ENCODE assay signal across 24 mouse cellular contexts in genomic region chr12:71519520-71519919, GRCm38 (mm10).
DNase-seq lines count a peak whose midpoint lies in the region; ATAC-seq and TF ChIP-seq lines count a peak whose summit lies in the region.
"Had no signal": no experiment of that assay in that cellular context is flagged by ENCODE, and none has a peak within 500 bp of the region (broad histone marks: within the 10 kb centered on the region; RNA-seq: fewer than 3 reads in every experiment).

No protein-coding gene starts in this region.

- DNase-seq in heart, embryonic 10.5 days (ENCODE audit: low spot score), result peak; percentile 4
- DNase-seq in heart, postnatal 14 days, result no peak
- DNase-seq in lung, embryonic 14.5 days, result peak; percentile 88
- no peak for DNase-seq in lung, postnatal 10 days
- no peak for DNase-seq in lung, postnatal 4 days
- DNase-seq in gastrocnemius, postnatal 10 days, result no peak
- DNase-seq: adrenal gland, adult 2 months; adrenal gland, postnatal 10 days; adrenal gland, postnatal 25 days; cerebellum, adult 11 months; cerebellum, adult 18-20 months; cerebellum, adult 8-10 months; cerebellum, adult 9-11 months; cerebellum, postnatal 14 days; cerebellum, postnatal 36 days; embryo, embryonic 11 days had no signal

- H3K9ac ChIP-seq in lung, embryonic 14.5 days, result no peak overlapping the region
- H3K9ac ChIP-seq in lung, embryonic 16.5 days (ENCODE audit: low read length), result no peak overlapping the region
- no peak overlapping the region for H3K9ac ChIP-seq in stomach, embryonic 15.5 days
- H3K9ac ChIP-seq: embryonic facial prominence, embryonic 13.5 days; embryonic facial prominence, embryonic 15.5 days; forebrain, embryonic 12.5 days had no signal

- H3K9me3 ChIP-seq in heart, embryonic 10.5 days, result no peaks in the 10 kb centered on the region
- no peaks in the 10 kb centered on the region for H3K9me3 ChIP-seq in lung, embryonic 14.5 days (ENCODE audit: low read depth, low read length)
- no peaks in the 10 kb centered on the region for H3K9me3 ChIP-seq in lung, embryonic 16.5 days (ENCODE audit: control insufficient read depth, low read length)
- H3K9me3 ChIP-seq in stomach, embryonic 15.5 days, result no peaks in the 10 kb centered on the region
- H3K9me3 ChIP-seq: embryonic facial prominence, embryonic 13.5 days; embryonic facial prominence, embryonic 15.5 days; forebrain, embryonic 10.5 days; forebrain, embryonic 12.5 days had no signal

- intact Hi-C loops in heart, postnatal 14 days (cut with DNase I), result no loop called here

- no peak overlapping the region for H3K4me3 ChIP-seq in heart, embryonic 10.5 days
- no peak overlapping the region for H3K4me3 ChIP-seq in lung, embryonic 14.5 days (ENCODE audit: low read depth, low read length)
- H3K4me3 ChIP-seq in lung, embryonic 16.5 days (ENCODE audit: low read length), result no peak overlapping the region
- H3K4me3 ChIP-seq in stomach, embryonic 15.5 days (replicated peaks), result no peak overlapping the region
- H3K4me3 ChIP-seq: embryonic facial prominence, embryonic 13.5 days; embryonic facial prominence, embryonic 15.5 days; erythroblast, embryonic 14.5 days; forebrain, embryonic 10.5 days; forebrain, embryonic 12.5 days had no signal

- peak; percentile 87 for ATAC-seq in lung, embryonic 14.5 days (ENCODE audit: insufficient read depth)
- peak; percentile 41; the same call in 1 of the 2 replicates for ATAC-seq in lung, embryonic 16.5 days (ENCODE audit: low read depth)
- ATAC-seq in stomach, embryonic 15.5 days (ENCODE audit: insufficient read depth, low FRiP score, low read depth), result peak; percentile 27; the same call in 1 of the 2 replicates
- ATAC-seq: forebrain, embryonic 14.5 days had no signal

- no peaks in the 10 kb centered on the region for H3K36me3 ChIP-seq in heart, embryonic 10.5 days
- no peaks in the 10 kb centered on the region for H3K36me3 ChIP-seq in lung, embryonic 14.5 days (ENCODE audit: insufficient read depth)
- H3K36me3 ChIP-seq in lung, embryonic 16.5 days (ENCODE audit: control insufficient read depth, insufficient read depth, low read length), result no peaks in the 10 kb centered on the region
- no peaks in the 10 kb centered on the region for H3K36me3 ChIP-seq in stomach, embryonic 15.5 days
- H3K36me3 ChIP-seq: embryonic facial prominence, embryonic 13.5 days; embryonic facial prominence, embryonic 15.5 days; forebrain, embryonic 10.5 days; forebrain, embryonic 12.5 days had no signal

- H3K4me1 ChIP-seq in heart, embryonic 10.5 days, result peaks cover 7% of the 10 kb centered on the region
- peaks cover 4% of the 10 kb centered on the region; the same call in 1 of the 2 replicates for H3K4me1 ChIP-seq in lung, embryonic 14.5 days (ENCODE audit: insufficient read depth)
- 0 out of 2 replicates have a peak, but pooled peaks cover 2% of the 10 kb centered on the region for H3K4me1 ChIP-seq in lung, embryonic 16.5 days (replicated peaks; ENCODE audit: control insufficient read depth, insufficient read depth, low read length)
- no peaks in the 10 kb centered on the region for H3K4me1 ChIP-seq in stomach, embryonic 15.5 days
- H3K4me1 ChIP-seq: embryonic facial prominence, embryonic 15.5 days had no signal

- WGBS in heart, embryonic 10.5 days, result 48% methylated on average over 1 of the region's 1 CpGs
- 23% methylated on average over 1 of the region's 1 CpGs for WGBS in lung, embryonic 14.5 days
- WGBS in lung, embryonic 16.5 days, result 38% methylated on average over 1 of the region's 1 CpGs
- WGBS in stomach, embryonic 15.5 days, result 18% methylated on average over 1 of the region's 1 CpGs

- no peaks in the 10 kb centered on the region for H3K27me3 ChIP-seq in heart, embryonic 10.5 days (ENCODE audit: insufficient read depth, poor library complexity, severe bottlenecking)
- H3K27me3 ChIP-seq in lung, embryonic 14.5 days (ENCODE audit: insufficient read depth, low read length), result no peaks in the 10 kb centered on the region
- no peaks in the 10 kb centered on the region for H3K27me3 ChIP-seq in lung, embryonic 16.5 days (ENCODE audit: control insufficient read depth, insufficient read depth, low read depth, low read length)
- no peaks in the 10 kb centered on the region for H3K27me3 ChIP-seq in stomach, embryonic 15.5 days (replicated peaks)
- H3K27me3 ChIP-seq: embryonic facial prominence, embryonic 13.5 days; embryonic facial prominence, embryonic 15.5 days had no signal

- no peak overlapping the region for H3K4me2 ChIP-seq in lung, embryonic 14.5 days
- no peak overlapping the region for H3K4me2 ChIP-seq in lung, embryonic 16.5 days (ENCODE audit: low read depth, low read length)
- no peak overlapping the region for H3K4me2 ChIP-seq in stomach, embryonic 15.5 days
- H3K4me2 ChIP-seq: embryonic facial prominence, embryonic 13.5 days; embryonic facial prominence, embryonic 15.5 days; forebrain, embryonic 12.5 days had no signal

- TF ChIP-seq CTCF in lung, embryonic 14.5 days (IDR thresholded peaks at IDR 0.05; ENCODE audit: low read depth), result no peak

- H3K27ac ChIP-seq in heart, embryonic 10.5 days, result no peak overlapping the region
- no peak overlapping the region for H3K27ac ChIP-seq in lung, embryonic 14.5 days (ENCODE audit: low read depth)
- no peak overlapping the region for H3K27ac ChIP-seq in lung, embryonic 16.5 days (ENCODE audit: low read length)
- H3K27ac ChIP-seq in stomach, embryonic 15.5 days, result peak overlapping the region; percentile 27; the same call in 1 of the 2 replicates
- H3K27ac ChIP-seq: embryonic facial prominence, embryonic 13.5 days; embryonic facial prominence, embryonic 15.5 days; forebrain, embryonic 10.5 days; forebrain, embryonic 12.5 days had no signal

Comparison
In these comparisons a context has a peak if more than half of its experiments do, and no peak if none do; other contexts are left out.
1. DNase-seq: peak in heart, embryonic 10.5 days (single experiment) and lung, embryonic 14.5 days (single experiment); none in heart, postnatal 14 days (0 of 2), lung, postnatal 10 days (single experiment), lung, postnatal 4 days (0 of 2) and gastrocnemius, postnatal 10 days (single experiment).
2. ATAC-seq: peak in every context shown above with its lines; median percentile 87 in lung, embryonic 14.5 days; 41 in lung, embryonic 16.5 days; 27 in stomach, embryonic 15.5 days.